Mouse (Mus musculus) spleen, postnatal 10 days (tissue): Measurements from ENCODE around the gene E130308A19Rik.

ENCODE experiments used
- DNase-seq, 2 experiments: peaks; one replicate each; pipeline ENCODE4 v3.0.0; 2021 to 2022; ENCODE audit warnings: low spot score in 2 of 2

The E130308A19Rik gene

DNA sequence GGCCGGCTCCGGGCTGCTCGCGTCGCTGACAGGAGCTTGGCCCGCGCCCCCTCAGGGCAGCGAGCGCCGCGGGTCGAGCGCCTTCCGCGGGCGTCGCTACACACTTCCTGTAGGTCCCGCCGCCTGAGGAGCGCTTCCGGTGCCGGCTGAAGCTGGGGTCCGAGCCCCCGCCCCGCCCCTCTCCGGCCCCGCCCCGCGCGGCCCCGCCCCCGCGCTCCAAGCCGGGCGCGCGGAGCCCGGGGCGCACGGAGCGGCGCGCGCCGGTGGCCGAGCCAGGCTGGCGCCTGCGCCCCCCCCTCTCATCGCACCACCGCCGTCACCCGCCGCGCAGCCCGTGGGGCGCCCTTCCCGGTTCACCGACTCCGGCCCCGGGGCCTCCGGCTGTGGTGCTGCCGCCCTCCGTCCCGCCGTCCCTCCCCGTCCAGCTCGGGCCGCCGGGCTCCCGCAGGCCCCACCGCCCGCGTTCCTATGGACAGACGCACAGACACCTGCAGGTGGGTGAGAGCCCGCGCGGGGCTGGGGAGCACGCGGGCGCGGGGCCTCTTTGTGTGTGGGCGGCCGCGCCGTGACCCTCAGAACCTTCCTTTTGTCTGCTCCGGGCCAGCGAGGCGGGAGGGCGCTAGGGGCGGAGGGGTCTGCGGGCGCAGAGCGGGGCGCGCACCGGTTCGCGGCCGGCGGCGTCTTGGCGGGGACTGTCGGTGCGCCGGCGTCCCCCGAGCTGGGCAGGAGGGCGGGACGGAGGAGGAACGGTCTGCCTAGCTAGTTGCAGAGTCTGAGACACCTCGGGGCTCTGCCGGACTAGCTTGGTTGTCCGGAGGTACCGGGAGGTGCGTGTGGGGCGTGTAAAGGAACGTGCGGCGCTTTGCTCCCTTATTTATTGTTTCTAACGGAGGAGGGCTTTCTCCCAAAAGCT lies at the start of gene E130308A19Rik:
Gene E130308A19Rik, plus strand, starts transcription at position 214 of the 913 bp plus-strand sequence.
- peak; percentile 76 to 85 for DNase-seq

DNA sequence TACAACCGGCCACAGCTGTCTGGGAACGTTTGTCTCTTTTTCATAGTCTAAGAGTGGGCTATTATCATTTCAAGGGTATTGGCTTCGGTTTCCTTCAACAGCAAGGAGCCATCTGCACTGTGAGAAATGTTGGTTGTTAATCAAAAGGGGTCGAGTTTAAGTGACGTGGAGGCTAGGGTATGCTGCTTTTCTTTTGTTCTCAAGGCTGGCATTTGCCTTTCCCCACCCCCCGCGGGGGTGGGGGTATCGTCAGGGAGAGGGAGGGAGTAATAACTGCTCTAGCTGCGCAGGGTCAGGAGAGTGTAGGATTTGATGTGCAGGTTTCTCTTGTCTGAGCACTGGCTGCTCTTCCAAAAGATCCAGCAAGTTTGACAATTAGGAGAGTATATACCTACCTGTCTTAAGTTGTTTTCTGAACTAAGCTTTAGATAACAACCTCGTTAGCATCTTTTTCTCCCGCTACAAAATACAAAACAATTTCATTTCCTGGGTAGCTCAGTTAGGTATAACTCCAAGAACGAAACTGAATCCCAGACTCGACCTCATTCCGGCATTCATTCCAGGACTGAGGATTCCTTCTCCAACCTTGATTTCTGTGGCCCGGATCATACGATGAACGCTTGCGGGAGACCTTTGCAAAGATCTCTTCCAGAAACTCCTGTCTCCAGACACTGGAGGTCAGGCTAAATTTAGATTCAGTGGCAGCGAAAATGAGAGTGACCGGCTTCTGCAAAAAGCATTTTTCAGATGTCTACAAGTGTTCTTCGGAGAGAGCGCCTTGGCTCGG lies 45.3 kb upstream of the E130308A19Rik start:
- peak in 1 of 2 experiments; percentile 38 for DNase-seq

DNA sequence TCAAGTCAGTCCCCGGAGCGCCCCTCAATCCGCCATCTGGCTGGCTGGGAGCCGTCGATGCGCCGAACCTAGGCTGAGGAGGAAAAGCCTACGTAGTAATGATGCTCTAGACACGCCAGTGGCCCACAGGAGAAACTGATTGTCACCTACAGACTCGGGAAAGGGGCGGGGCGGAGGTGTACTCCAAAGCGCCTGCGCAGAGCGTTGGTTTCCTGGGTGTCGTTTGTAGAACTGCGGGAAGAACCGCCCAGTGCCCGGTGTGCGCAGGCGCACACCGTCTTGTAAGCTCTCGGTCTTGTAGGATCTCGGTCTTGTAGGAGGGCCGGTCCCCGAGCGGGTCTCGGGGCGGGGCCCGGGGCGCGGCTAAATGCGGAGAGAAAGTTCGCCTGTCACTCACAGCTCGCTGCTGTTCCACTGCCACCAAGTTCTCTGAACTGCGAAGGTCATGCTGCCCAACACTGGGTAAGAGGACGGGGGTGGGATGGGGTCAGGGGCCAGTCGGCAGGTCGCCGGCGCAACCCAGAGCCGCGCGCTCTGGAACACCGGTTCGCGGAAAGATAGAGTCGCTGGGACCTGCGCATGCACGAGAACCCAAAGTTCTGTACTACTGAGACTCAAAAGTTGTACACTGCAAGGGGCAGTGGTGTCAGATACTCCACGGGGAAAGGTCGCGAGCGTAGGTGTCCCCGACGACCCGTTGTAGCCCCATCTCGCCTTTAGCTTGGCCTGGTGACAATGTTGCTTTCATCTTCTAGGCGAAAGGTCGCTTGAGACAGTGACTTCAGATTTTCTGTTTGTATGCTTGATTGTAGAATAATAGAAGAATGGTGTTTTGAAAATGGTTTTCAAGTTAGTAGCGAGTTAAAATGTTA lies 44.5 kb upstream of the E130308A19Rik start, which contains the start of gene Hsdl2:
Gene Hsdl2, plus strand, starts transcription at position 250 of the 872 bp plus-strand sequence.
- peak; percentile 99 to 100 for DNase-seq

DNA sequence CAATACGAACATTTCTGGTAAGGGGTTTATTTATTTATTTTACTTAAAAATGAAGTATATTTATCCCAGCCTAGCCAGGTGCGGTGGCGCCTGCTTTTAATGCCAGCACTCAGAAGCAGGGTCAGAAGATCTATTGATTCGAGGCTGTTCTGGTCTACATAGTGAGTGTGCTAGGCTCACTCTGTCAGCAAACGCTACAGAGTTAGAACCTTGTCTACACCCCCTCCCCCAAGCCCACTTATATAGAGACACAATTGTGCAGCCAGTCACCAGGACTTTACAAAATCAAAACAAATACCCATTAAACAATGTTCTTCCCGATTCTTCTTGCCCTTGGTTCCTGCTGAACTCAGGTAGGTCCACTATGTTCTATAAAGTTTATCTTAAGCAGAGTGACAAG lies 43.8 kb upstream of the E130308A19Rik start:
- DNase-seq = no peak

DNA sequence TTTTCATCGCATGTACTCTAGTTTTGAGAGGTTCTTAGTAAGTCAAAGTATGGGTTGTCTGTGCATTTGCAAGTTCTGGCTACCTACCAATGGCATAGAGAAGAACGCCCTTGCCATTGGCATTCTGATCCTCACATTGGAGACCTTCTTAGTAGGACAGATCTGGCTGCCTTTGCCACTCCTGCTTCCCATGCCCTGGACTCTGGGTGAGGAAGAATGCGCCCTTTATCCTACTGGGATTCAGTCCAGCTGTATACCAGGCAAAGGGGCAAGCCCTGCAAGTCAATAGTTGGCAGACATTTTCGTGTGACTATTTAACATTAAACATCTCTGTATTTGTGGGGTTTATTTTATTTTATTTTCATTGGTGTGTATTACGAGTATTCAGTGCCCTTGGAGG lies 40.9 kb upstream of the E130308A19Rik start:
- no peak for DNase-seq

DNA sequence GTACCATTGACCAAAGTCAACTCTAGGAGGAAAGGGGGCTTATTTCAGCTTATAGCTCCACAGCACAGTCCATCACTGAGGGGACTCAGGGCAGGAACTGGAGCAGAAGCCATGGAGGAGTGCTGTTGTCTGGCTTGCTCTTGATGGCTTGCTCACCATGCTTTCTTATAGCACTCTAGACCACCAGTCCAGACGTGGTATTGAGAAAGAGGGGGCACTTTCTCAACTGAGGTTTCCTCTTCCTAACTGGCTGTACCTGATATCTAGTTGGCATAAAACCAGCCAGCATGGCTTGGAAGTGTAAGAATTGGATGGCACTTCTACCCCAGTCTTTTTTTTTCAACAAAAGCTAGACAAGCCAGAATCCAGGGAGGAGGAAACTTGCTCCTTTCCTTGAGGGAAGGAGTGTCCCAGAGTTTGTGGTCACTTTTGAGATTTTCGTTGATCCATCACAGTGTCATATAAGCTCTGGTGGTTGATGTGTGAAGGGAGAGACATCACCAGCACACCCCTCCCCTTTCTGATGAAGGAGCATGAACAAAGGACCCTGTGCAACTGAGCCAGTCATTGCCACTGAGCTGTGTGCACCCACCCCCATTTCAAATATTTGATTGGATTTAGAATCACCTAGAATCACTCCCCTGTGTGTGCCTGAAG lies 38.7 kb upstream of the E130308A19Rik start:
- no peak for DNase-seq

DNA sequence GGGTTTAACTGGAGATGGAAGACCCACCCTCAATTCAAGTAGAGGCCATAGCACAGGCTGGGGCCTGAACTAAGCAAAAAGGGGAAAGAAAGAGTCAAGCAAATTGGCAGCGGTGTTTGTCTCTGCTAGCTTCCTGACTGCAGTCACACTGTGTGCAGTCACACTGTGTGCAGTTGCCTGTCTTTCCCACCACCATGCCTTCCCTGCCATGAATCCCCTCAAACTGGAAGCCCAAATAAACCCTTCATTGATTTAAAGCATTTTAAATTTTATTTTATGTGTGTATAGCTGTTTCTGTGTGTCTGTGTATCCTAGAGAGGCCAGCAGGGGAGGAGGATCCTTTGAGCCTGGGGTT lies 38.2 kb upstream of the E130308A19Rik start:
- DNase-seq = no peak

DNA sequence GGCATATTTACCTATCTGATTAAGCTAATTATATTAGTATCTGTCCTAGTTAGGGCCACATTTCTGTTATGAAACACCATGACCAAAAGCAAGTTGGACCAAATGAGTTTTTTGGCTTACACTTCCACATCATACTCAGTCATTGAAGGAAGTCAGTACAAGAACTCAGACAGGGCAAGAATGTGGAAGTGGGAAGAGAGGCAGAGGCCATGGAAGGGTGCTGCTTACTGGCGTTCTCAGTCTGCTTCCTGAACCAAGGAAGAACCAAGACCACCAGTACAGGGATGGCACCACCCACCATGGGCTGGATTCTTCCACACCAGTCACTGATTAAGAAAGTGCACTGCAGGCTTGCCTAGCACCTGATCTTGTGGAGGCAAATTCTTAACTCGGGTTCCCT lies 31.4 kb upstream of the E130308A19Rik start:
- DNase-seq = no peak

DNA sequence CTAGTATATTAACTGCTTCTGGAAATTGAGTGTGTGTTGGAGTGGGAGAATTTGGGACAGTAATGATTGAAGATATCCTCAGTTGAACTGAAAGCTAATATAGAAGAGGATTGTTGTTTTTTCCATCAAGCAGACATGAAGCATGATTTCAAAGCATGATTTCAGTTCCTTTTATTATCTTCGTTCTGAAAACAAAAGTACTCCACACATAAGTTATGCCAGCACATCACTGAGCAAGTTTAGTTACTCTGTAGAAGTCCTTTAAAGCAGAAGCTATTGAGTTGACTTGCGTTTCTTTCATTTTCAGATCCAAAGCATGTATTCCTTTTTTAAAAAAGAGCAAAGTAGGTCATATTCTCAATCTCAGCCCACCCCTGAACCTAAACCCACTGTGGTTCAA lies 29.5 kb upstream of the E130308A19Rik start:
- DNase-seq = no peak

DNA sequence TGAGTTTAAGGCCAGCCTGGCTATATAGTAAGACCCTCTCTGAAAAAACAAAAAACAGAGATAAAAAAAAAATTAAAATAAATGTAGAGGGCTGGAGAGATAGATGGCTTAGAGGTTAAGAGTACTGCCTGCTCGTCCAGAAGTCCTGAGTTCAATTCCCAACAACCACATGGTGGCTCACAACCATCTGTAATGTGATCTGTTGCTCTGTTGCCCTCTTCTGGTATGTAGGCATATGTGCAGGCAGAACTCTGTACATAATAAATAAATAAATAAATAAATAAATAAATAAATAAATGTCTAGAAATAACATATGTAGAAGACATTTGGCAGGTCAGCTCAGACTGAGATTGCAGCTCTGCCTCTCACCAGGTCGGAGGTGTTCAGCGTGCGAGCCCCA lies 23.3 kb upstream of the E130308A19Rik start:
- DNase-seq = no peak

DNA sequence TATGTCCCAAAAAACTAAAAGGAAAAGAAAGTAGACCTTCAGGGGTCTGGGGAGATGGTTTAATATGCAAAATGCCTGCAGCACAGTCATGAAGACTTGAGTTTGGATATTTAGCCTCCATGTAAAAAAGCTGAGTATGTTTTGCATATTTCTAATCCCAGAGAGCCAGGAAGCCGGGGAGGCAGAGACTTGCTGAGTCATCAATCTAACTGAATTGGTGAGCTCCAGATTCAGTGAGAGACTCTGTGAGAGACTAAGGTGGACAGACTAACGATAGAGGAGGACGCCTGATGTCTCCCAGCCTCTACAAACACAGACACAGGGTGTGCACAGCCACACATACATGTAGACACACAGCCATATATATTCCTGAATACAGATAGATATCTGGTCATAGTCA lies 21.1 kb upstream of the E130308A19Rik start:
- DNase-seq = no peak

DNA sequence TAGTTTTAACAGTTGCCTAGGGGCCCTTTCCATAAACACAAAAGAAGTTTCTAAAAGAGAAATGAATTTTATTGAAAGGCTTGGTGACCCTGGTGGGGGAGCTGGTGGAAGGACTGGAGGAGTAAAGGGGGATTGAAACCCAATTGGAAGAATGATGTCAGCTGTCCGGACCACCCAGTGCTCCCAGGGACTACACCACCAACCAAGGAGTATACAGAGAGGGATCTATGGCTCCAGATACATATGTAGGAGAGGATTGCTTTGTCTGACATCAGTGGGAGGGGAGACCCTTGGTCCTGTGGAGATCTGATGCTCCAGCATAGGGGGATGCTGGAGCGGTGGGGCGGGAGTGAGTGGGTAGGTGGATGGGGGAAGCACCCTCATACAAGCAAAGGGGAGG lies 20.5 kb upstream of the E130308A19Rik start:
- DNase-seq = no peak

DNA sequence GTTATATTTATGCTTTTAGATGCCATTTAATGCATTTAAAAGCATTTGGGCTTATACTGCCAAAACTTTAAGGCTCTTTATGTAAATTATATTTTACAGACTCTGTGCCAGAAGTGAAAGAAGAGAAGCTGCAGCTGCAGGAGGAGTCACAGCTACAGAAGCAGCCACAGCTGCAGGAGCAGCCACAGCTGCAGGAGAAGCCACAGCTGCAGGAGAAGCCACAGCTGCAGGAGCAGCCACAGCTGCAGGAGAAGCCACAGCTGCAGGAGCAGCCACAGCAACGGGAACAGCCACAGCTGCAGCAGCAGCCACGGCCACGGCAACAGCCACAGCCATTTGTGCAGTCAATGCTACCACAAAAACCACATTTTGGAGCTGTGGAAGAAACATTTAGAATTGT lies 15.6 kb upstream of the E130308A19Rik start:
- DNase-seq = no peak

DNA sequence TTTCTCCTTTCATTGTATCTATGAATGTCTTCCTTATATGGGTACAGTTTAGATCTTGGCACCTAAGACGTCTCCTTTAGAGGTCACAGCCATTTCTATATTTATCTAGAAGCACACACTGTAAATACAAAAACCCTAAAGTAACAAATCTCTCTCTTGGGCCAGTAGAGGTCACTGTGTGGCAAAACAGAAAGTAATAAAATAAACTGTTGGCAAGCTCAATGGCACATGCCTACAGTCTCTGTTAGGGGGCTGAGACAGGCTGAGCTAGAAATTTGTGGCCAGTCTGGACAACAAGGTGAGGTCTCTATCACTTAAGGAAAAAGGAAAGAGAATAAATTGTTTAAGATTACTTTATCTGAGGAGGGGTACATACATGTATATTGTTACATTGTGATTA lies 11.0 kb upstream of the E130308A19Rik start:
- DNase-seq = no peak

DNA sequence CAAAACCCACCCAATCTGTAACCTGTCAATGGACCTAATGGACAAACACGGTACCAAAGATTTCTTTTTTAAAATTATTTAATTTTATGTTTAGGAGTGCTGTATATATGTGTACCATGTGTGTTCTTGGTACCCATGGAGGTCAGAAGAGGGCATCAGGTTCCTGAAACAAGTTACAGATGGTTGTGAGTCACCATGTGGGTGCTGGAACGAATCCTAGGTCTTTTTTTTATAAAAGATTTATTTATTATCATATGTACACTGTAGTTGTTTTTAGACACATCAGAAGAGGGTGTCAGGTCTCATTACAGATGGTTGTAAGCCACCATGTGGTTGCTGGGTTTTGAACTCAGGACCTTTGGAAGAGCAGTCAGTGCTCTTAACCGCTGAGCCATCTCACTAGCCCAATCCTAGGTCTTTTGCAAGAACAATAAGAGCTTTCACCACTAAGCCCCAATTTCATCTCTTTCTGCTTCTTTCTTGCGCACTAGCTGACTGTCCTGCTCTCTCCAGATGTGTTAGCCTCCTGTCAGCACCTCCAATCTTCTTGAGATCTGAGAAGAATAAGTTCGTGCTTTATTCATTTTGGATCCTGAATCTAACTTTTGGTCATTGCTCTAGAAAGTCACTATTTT lies 6.3 kb upstream of the E130308A19Rik start:
- DNase-seq = no peak

DNA sequence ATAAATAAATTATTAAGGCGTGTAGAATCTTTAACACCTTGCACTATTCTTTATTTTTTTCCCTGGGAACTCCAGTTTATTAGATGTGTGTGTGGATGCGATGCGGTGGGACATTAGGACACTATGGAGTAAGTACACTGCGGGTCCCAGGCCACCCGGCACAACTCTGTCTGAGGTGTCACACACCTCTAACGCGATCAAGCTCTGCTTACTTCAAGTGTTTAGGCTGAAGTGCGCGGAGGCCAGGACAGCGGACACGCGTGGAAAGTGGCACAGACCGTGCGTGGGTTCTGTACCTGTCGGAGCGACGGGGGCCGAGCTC lies 374 bp upstream of the E130308A19Rik start:
- no peak for DNase-seq

DNA sequence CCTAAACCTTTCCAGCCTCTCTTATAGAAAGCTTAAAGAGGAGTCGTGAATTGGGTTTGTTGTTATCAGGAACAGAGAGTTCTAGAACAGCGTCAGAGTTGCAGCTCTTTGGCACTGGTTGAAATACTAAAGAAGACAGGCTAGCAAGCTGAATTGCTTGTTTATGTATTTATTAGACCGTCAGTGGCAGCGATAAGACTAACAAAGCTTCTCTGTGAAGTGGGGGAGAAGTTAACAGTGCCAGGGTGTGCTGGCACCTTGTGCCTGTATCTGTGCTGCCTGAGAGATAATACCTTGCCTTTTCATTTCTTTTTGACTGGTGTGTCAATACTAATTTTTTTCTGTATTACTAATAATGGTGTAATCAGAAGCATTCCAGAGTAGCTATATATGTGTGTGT lies 2.2 kb downstream of the E130308A19Rik start:
- no peak for DNase-seq

DNA sequence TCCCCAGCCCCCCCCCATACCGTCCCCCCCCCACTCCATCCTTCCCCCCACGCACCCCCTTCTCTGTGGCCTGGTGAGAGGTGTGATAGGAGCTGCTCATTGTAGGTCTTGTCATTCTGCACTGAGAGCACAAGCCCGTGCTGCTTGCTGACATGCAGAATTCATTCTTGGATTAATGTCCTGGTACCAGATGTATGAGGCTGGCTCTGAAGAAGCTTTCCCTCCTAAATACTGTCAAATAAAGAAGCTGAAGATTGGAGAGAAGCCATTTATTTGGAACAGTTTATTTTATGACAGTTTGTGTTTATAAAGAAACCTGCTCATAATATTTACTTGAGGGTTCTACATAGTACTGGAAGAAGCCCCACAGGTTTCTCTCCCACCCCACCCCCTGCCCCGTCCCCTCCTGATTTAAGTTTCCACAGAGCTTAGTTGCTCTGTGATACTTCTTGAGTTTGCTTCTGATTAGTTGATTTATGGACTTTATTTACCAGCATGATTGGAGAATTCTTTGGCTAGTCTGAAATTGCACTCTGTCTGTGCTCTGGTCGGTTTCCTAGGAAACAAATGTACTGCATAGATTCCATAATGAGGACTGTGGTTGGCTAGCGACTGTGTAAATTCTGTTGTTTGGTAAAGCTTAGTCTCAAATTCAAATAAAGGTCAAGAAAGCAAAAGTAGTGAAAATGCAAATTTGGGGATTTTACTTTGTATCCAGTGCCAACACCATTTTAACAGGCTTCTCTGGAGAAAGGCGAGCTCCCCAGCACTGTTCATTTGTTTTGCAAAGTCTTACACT lies 3.3 kb downstream of the E130308A19Rik start:
- no peak for DNase-seq

DNA sequence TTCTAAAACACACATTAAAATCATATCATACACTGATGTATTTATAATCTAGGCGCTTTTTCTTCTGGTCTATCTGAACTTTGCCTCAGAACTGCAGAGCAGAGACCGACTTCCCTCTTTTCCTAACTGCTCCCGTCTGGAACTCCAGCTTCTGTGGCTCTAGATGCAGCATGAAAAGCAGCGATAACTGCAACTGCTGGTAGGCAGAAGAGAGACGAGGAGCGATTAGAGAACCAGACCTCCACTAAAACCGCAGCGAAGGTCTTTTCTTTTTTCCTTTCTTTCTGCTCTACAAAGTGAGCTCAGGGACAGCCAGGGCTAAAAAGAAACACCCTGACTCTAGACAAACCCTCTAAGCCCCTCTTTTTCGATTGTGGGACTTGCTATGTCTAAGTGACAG lies 4.1 kb downstream of the E130308A19Rik start:
- no peak for DNase-seq

DNA sequence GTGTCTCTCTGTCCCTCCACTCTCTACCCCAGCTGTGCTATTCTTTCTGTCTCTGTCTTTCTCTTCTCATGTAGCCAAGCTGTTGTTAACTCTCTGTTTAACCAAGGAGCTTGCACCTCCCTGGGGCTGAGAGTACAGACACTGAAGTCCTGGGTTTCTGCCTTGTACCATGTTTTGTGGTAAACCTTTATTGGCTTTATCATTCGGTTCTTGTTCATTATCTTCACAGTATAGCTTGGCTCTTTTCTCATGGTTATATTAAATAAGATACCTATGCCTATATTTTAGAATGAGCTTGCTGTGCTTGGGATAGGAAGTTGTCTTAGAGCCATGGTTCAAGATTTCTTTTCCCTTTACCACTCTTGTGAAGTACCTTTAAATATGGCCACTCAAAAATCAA lies 8.5 kb downstream of the E130308A19Rik start:
- DNase-seq = no peak
